Mouse (Mus musculus): Measurements from ENCODE around the gene Timm13.

DNA sequence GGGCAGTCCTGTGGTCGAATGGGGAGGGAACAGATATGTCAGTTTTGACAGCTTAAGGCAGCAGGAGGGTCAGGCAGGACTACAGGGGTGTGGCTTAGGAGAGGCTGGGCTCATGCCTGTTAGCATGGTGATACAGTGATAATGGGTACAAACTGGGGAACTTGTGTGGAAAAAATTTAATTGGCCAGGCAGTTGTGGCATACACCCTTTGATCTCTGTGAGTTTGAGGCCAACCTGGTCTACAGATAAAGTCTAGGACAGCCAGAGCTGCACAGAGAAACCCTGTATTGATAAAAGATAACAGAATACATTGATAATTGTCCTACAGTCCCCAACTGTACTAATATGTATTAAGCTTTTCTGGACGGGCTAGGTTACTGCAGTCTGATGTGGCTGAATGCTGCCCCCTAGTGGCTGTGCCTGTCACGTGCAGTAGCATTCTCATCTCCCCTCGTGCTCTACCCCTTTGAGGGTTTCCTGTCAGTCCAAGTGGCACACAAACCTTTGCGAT, 20.6 kb downstream of the Timm13 start:
- TF ChIP-seq POLR2A (IDR thresholded peaks at IDR 0.05; ENCODE audit: borderline replicate concordance, low read depth, low read length), result no peak
- peak; percentile 86 for TF ChIP-seq CTCF (IDR thresholded peaks at IDR 0.05; ENCODE audit: low read depth, low read length)
